Mouse (Mus musculus) erythroblast, embryonic 14.5 days (primary cell): ENCODE measurements around the gene Nkx2-5.

Experiments used
- GATA1 ChIP-seq: IDR thresholded peaks from 2 replicates; pipeline ENCODE4 v1.6.1; 2012; ENCODE audit warnings: low read length, inconsistent platforms, mixed read lengths
- TAL1 ChIP-seq: IDR thresholded peaks from 3 replicates; pipeline ENCODE4 v1.6.1; 2012; ENCODE audit warnings: low read length, inconsistent platforms, mixed read lengths

DNA sequence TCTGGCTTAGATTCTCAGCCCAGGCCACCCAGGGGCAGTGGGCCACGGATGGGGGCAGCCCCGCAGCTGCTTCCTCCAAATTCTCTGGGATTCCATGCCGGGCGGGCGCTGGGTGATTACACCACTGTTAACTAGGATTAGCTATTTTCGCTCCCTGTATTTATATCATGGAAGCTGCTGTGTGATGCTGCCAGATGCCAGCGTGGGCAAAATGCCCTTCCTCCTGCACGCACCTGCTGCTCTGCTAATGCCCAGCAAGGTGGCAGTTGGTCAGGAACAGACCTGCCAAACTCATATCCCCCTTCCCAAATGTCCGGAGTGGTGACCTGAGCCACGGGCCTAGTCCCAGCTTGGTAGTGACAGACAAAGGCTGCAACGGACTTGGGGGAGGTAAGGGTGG lies 29.7 kb upstream of the Nkx2-5 start:
- TF ChIP-seq GATA1, result no peak
- TF ChIP-seq TAL1, result no peak
